In genomic region chr5:130180362-130180761, GRCm38 (mm10) we compare ENCODE assay signal across 13 mouse cellular contexts. TPM values are rescaled to one million over a fixed set of nuclear protein-coding genes. Genes with fewer than 3 reads are reported as not detected.
DNase-seq lines count a peak whose midpoint lies in the region; ATAC-seq and TF ChIP-seq lines count a peak whose summit lies in the region.
"Had no signal": no experiment of that assay in that cellular context is flagged by ENCODE, and none has a peak within 500 bp of the region (broad histone marks: within the 10 kb centered on the region; RNA-seq: fewer than 3 reads in every experiment).

No protein-coding gene starts in this region.

- ATAC-seq in intestine, postnatal 0 days = no peak
- no peak for ATAC-seq in intestine, embryonic 16.5 days
- no peak for ATAC-seq in midbrain, postnatal 0 days (ENCODE audit: low FRiP score)
- no peak for ATAC-seq in midbrain, embryonic 13.5 days
- peak; percentile 72 for ATAC-seq in stomach, postnatal 0 days (ENCODE audit: low FRiP score, low TSS enrichment)
- ATAC-seq: midbrain, embryonic 15.5 days had no signal

- no peak for TF ChIP-seq EP300 in stomach, postnatal 0 days (optimal IDR thresholded peaks at IDR 0.05)

- no peaks in the 10 kb centered on the region for H3K27me3 ChIP-seq in intestine, postnatal 0 days (replicated peaks; ENCODE audit: control insufficient read depth, insufficient read depth, low read length)
- H3K27me3 ChIP-seq in intestine, embryonic 16.5 days (replicated peaks; ENCODE audit: control insufficient read depth, insufficient read depth, low read length) = no peaks in the 10 kb centered on the region
- H3K27me3 ChIP-seq in midbrain, postnatal 0 days (ENCODE audit: insufficient read depth, low read length) = no peaks in the 10 kb centered on the region
- no peaks in the 10 kb centered on the region for H3K27me3 ChIP-seq in midbrain, embryonic 13.5 days
- no peaks in the 10 kb centered on the region for H3K27me3 ChIP-seq in stomach, postnatal 0 days (ENCODE audit: control insufficient read depth, insufficient read depth, low read length)
- H3K27me3 ChIP-seq: midbrain, embryonic 15.5 days had no signal

- H3K4me3 ChIP-seq in intestine, postnatal 0 days (ENCODE audit: low read depth, low read length) = no peak overlapping the region
- no peak overlapping the region for H3K4me3 ChIP-seq in intestine, embryonic 16.5 days (ENCODE audit: low read length)
- H3K4me3 ChIP-seq in midbrain, postnatal 0 days (ENCODE audit: low read depth, low read length) = no peak overlapping the region
- H3K4me3 ChIP-seq in midbrain, embryonic 13.5 days (replicated peaks) = no peak overlapping the region
- H3K4me3 ChIP-seq in stomach, postnatal 0 days (ENCODE audit: low read depth, low read length) = no peak overlapping the region
- H3K4me3 ChIP-seq: forebrain, embryonic 10.5 days; midbrain, embryonic 15.5 days had no signal

- H3K9ac ChIP-seq in intestine, postnatal 0 days (ENCODE audit: low read depth, low read length) = no peak overlapping the region
- H3K9ac ChIP-seq in intestine, embryonic 16.5 days (ENCODE audit: low read depth, low read length) = no peak overlapping the region
- no peak overlapping the region for H3K9ac ChIP-seq in midbrain, postnatal 0 days (replicated peaks; ENCODE audit: low read length, poor library complexity, severe bottlenecking)
- no peak overlapping the region for H3K9ac ChIP-seq in midbrain, embryonic 13.5 days (replicated peaks)
- no peak overlapping the region for H3K9ac ChIP-seq in stomach, postnatal 0 days (ENCODE audit: low read length)
- H3K9ac ChIP-seq: midbrain, embryonic 15.5 days had no signal

- 0 out of 2 replicates have a peak, but pooled peaks cover 7% of the 10 kb centered on the region for H3K4me1 ChIP-seq in intestine, postnatal 0 days (replicated peaks; ENCODE audit: control insufficient read depth, insufficient read depth, low read length)
- H3K4me1 ChIP-seq in intestine, embryonic 16.5 days (ENCODE audit: control insufficient read depth, insufficient read depth, low read length) = peaks cover 14% of the 10 kb centered on the region
- no peaks in the 10 kb centered on the region for H3K4me1 ChIP-seq in midbrain, postnatal 0 days (ENCODE audit: insufficient read depth, low read length)
- peaks cover 6% of the 10 kb centered on the region; the same call in 1 of the 2 replicates for H3K4me1 ChIP-seq in midbrain, embryonic 13.5 days (replicated peaks)
- H3K4me1 ChIP-seq in stomach, postnatal 0 days (replicated peaks; ENCODE audit: control insufficient read depth, insufficient read depth) = peaks cover 4% of the 10 kb centered on the region
- H3K4me1 ChIP-seq: midbrain, embryonic 15.5 days had no signal

- 77% methylated on average over 7 of the region's 7 CpGs for WGBS in intestine, postnatal 0 days
- 71% methylated on average over 7 of the region's 7 CpGs for WGBS in intestine, embryonic 16.5 days
- 67% methylated on average over 7 of the region's 7 CpGs for WGBS in midbrain, postnatal 0 days
- WGBS in midbrain, embryonic 13.5 days = 71% methylated on average over 7 of the region's 7 CpGs
- 66% methylated on average over 7 of the region's 7 CpGs for whole genome bisulfite sequencing in stomach, postnatal 0 days

- no peaks in the 10 kb centered on the region for H3K9me3 ChIP-seq in intestine, postnatal 0 days (ENCODE audit: control insufficient read depth)
- H3K9me3 ChIP-seq in intestine, embryonic 16.5 days (ENCODE audit: control insufficient read depth, low read length) = no peaks in the 10 kb centered on the region
- H3K9me3 ChIP-seq in midbrain, postnatal 0 days (ENCODE audit: low read length) = no peaks in the 10 kb centered on the region
- no peaks in the 10 kb centered on the region for H3K9me3 ChIP-seq in midbrain, embryonic 13.5 days
- H3K9me3 ChIP-seq in stomach, postnatal 0 days (ENCODE audit: control insufficient read depth, low read length) = no peaks in the 10 kb centered on the region
- H3K9me3 ChIP-seq: forebrain, embryonic 10.5 days; midbrain, embryonic 15.5 days had no signal

- no peaks in the 10 kb centered on the region; the same call in 1 of the 2 replicates for H3K36me3 ChIP-seq in intestine, postnatal 0 days (ENCODE audit: control insufficient read depth, insufficient read depth)
- H3K36me3 ChIP-seq in intestine, embryonic 16.5 days (ENCODE audit: control insufficient read depth, insufficient read depth, low read length) = no peaks in the 10 kb centered on the region
- H3K36me3 ChIP-seq in midbrain, postnatal 0 days (ENCODE audit: insufficient read depth, low read length) = no peaks in the 10 kb centered on the region
- no peaks in the 10 kb centered on the region for H3K36me3 ChIP-seq in midbrain, embryonic 13.5 days
- no peaks in the 10 kb centered on the region for H3K36me3 ChIP-seq in stomach, postnatal 0 days (ENCODE audit: control insufficient read depth, insufficient read depth, low read length)
- H3K36me3 ChIP-seq: forebrain, embryonic 10.5 days; midbrain, embryonic 15.5 days had no signal

- TF ChIP-seq CTCF in intestine, postnatal 0 days (IDR thresholded peaks at IDR 0.05; ENCODE audit: low read depth) = peak; percentile 44; the same call in 1 of the 2 replicates
- peak; percentile 41 for TF ChIP-seq CTCF in midbrain, postnatal 0 days (IDR thresholded peaks at IDR 0.05)
- TF ChIP-seq CTCF in stomach, postnatal 0 days (IDR thresholded peaks at IDR 0.05; ENCODE audit: low read depth) = peak; percentile 59

- H3K4me2 ChIP-seq in intestine, postnatal 0 days (replicated peaks; ENCODE audit: low read depth) = no peak overlapping the region
- H3K4me2 ChIP-seq in intestine, embryonic 16.5 days (ENCODE audit: low read depth, low read length) = no peak overlapping the region
- no peak overlapping the region for H3K4me2 ChIP-seq in midbrain, postnatal 0 days (ENCODE audit: low read depth, low read length, poor library complexity, severe bottlenecking)
- no peak overlapping the region for H3K4me2 ChIP-seq in midbrain, embryonic 13.5 days (replicated peaks)
- no peak overlapping the region for H3K4me2 ChIP-seq in stomach, postnatal 0 days (replicated peaks; ENCODE audit: low read depth)
- H3K4me2 ChIP-seq: midbrain, embryonic 15.5 days had no signal

- DNase-seq in midbrain, postnatal 0 days (ENCODE audit: low spot score) = peak; percentile 5
- DNase-seq in WW6 (ENCODE audit: low read depth, low spot score) = peak; percentile 16
- DNase-seq in stomach, postnatal 0 days (ENCODE audit: low spot score) = no peak
- no peak for DNase-seq in adrenal gland, adult (ENCODE audit: inconsistent age in 2 of 2, low spot score in 1 of 2)
- DNase-seq: cerebellum, adult 9-11 months; heart, adult 18-20 months; heart, postnatal 4 days; lung, postnatal 10 days had no signal

- no peak overlapping the region for H3K27ac ChIP-seq in intestine, postnatal 0 days (ENCODE audit: low read depth, low read length)
- no peak overlapping the region for H3K27ac ChIP-seq in intestine, embryonic 16.5 days (ENCODE audit: low read length)
- H3K27ac ChIP-seq in midbrain, postnatal 0 days (ENCODE audit: low read depth, low read length) = no peak overlapping the region
- H3K27ac ChIP-seq in midbrain, embryonic 13.5 days = no peak overlapping the region
- peak overlapping the region; percentile 56 for H3K27ac ChIP-seq in stomach, postnatal 0 days (replicated peaks)
- H3K27ac ChIP-seq: forebrain, embryonic 10.5 days; midbrain, embryonic 15.5 days had no signal

RNA-seq across cellular contexts. Expression of gene Rabgef1, which starts 8.8 kb away (rescaled TPM):
- polyA plus RNA-seq in intestine, postnatal 0 days (2015; fragmentation: Nextera tagmentation; extraction: Ambion mirVana) = 21.1 and 21.9 TPM in 2 replicates
- polyA plus RNA-seq in intestine, embryonic 16.5 days (2015; fragmentation: Nextera tagmentation; extraction: Ambion mirVana) = 26.1 and 26.8 TPM in 2 replicates
- 15.5 and 24.2 TPM in 2 replicates for total RNA-seq in midbrain, postnatal 0 days (2014; rRNA removed)
- polyA plus RNA-seq in midbrain, postnatal 0 days (2015; fragmentation: Nextera tagmentation; extraction: Ambion mirVana) = 31.3 and 34.1 TPM in 2 replicates
- polyA plus RNA-seq in midbrain, embryonic 13.5 days (2015; fragmentation: Nextera tagmentation; extraction: Ambion mirVana) = 39.7 and 40.3 TPM in 2 replicates
- 33.0 and 33.6 TPM in 2 replicates for polyA plus RNA-seq in stomach, postnatal 0 days (2015; fragmentation: Nextera tagmentation; extraction: Ambion mirVana)

RNA-seq across cellular contexts. Expression of gene Kctd7, which starts 35.7 kb away (rescaled TPM):
- 2.4 and 2.9 TPM in 2 replicates for polyA plus RNA-seq in intestine, postnatal 0 days (2015; fragmentation: Nextera tagmentation; extraction: Ambion mirVana)
- 3.7 and 4.1 TPM in 2 replicates for polyA plus RNA-seq in intestine, embryonic 16.5 days (2015; fragmentation: Nextera tagmentation; extraction: Ambion mirVana)
- total RNA-seq in midbrain, postnatal 0 days (2014; rRNA removed) = 19.5 and 22.3 TPM in 2 replicates
- polyA plus RNA-seq in midbrain, postnatal 0 days (2015; fragmentation: Nextera tagmentation; extraction: Ambion mirVana) = 12.2 and 14.3 TPM in 2 replicates
- polyA plus RNA-seq in midbrain, embryonic 13.5 days (2015; fragmentation: Nextera tagmentation; extraction: Ambion mirVana) = 11.0 and 12.2 TPM in 2 replicates
- polyA plus RNA-seq in stomach, postnatal 0 days (2015; fragmentation: Nextera tagmentation; extraction: Ambion mirVana) = 2.3 and 2.4 TPM in 2 replicates

RNA-seq across cellular contexts. Expression of gene Tmem248, which starts 36.5 kb away (rescaled TPM):
- polyA plus RNA-seq in intestine, postnatal 0 days (2015; fragmentation: Nextera tagmentation; extraction: Ambion mirVana) = 45.7 and 47.0 TPM in 2 replicates
- polyA plus RNA-seq in intestine, embryonic 16.5 days (2015; fragmentation: Nextera tagmentation; extraction: Ambion mirVana) = 27.3 and 28.6 TPM in 2 replicates
- total RNA-seq in midbrain, postnatal 0 days (2014; rRNA removed) = 46.9 and 50.1 TPM in 2 replicates
- polyA plus RNA-seq in midbrain, postnatal 0 days (2015; fragmentation: Nextera tagmentation; extraction: Ambion mirVana) = 28.6 and 31.6 TPM in 2 replicates
- 22.7 and 24.0 TPM in 2 replicates for polyA plus RNA-seq in midbrain, embryonic 13.5 days (2015; fragmentation: Nextera tagmentation; extraction: Ambion mirVana)
- 33.2 and 34.4 TPM in 2 replicates for polyA plus RNA-seq in stomach, postnatal 0 days (2015; fragmentation: Nextera tagmentation; extraction: Ambion mirVana)

Comparison
In these comparisons a context has a peak if more than half of its experiments do, and no peak if none do; other contexts are left out.
1. DNase-seq: peak in midbrain, postnatal 0 days (single experiment) and WW6 (single experiment); none in stomach, postnatal 0 days (single experiment) and adrenal gland, adult (0 of 2).
2. Peak in every context shown above with its lines, with median percentiles within 50 percentile points of each other: CTCF ChIP-seq.